Mouse (Mus musculus) lung, adult 2 months (tissue): ENCODE results near the gene Gas2l3. TPM values are rescaled to one million over a fixed set of nuclear protein-coding genes. Genes with fewer than 3 reads are reported as not detected.

Experiments
- DNase-seq: peaks from one replicate; pipeline ENCODE4 v3.0.0; 2022
- H3K4me1 ChIP-seq: fragments of 200-500 bp; 2 replicates; pipeline ENCODE4 v1.6.1; 2011; ENCODE audit warnings: low read length; ENCODE audit not compliant: control insufficient read depth, insufficient read depth
- H3K4me3 ChIP-seq: fragments of 200-500 bp; replicated peaks from 2 replicates; pipeline ENCODE3; 2011; ENCODE audit warnings: low read depth, mild to moderate bottlenecking, control low read depth, low read length; ENCODE audit errors: extremely low read depth
- CTCF ChIP-seq: fragments of 200-500 bp; IDR thresholded peaks from 2 replicates; pipeline ENCODE4 v1.5.1; 2011; ENCODE audit warnings: mild to moderate bottlenecking, low read length, control low read depth; ENCODE audit not compliant: insufficient read depth
- POLR2A ChIP-seq: fragments of 200-500 bp; IDR thresholded peaks from 2 replicates; pipeline ENCODE4 v1.6.1; 2011; ENCODE audit warnings: low read depth, mild to moderate bottlenecking, control low read depth, low read length, borderline replicate concordance; ENCODE audit errors: extremely low read depth
- WGBS: fragments of 180-500 bp; shearing (Covaris S2); methylation state at CpG from one replicate; pipeline ENCODE4 v1.1.7; 2018; 5-methylcytosine and 5-hydroxymethylcytosine counted together
- polyA plus RNA-seq: library from polyadenylated mRNA; depleted of rRNA; stranded (reverse); fragments of >200 nt; gene quantifications from 2 replicates; pipeline ENCODE4 v1.2.3, GENCODE M21; 2012; rRNA removed

Gas2l3 gene
- polyA plus RNA-seq, 1 experiment, result 0.49 TPM

- peak; percentile 5 for DNase-seq
- no peak overlapping the region for H3K4me3 ChIP-seq
- 78% methylated on average over 19 of the region's 19 CpGs for WGBS
- TF ChIP-seq POLR2A (no peak), CTCF (no peak)
- H3K4me1 ChIP-seq, result no peaks in the 10 kb centered on the region
These were observed 43.0 kb downstream of the Gas2l3 start for GRCm38 (mm10) chr10:89400674-89401336.

- no peak for DNase-seq
- Histone ChIP-seq H3K4me3 (no peak overlapping the region), H3K4me1 (no peaks in the 10 kb centered on the region)
- 7% methylated on average over 7 of the region's 7 CpGs for WGBS
- TF ChIP-seq CTCF (peak; percentile 24; the same call in 1 of the 2 replicates), POLR2A (no peak)
These were observed 47.9 kb downstream of the Gas2l3 start for GRCm38 (mm10) chr10:89395823-89396222.

- Histone ChIP-seq H3K4me3 (no peak overlapping the region), H3K4me1 (no peaks in the 10 kb centered on the region)
- WGBS, result 26% methylated on average over 7 of the region's 7 CpGs
- TF ChIP-seq CTCF, result no peak
- TF ChIP-seq POLR2A, result no peak
- no peak for DNase-seq
These were observed 48.4 kb downstream of the Gas2l3 start for GRCm38 (mm10) chr10:89395321-89395720.

GRCm38 (mm10) chr10:89392687-89393086 is 51.1 kb downstream of the Gas2l3 start:
- WGBS, result 55% methylated on average over 4 of the region's 4 CpGs
- H3K4me3 ChIP-seq, result no peak overlapping the region
- TF ChIP-seq CTCF (no peak), POLR2A (no peak)
- no peak for DNase-seq
- H3K4me1 ChIP-seq, result no peaks in the 10 kb centered on the region

GRCm38 (mm10) chr10:89391571-89392163 is 52.1 kb downstream of the Gas2l3 start:
- H3K4me3 ChIP-seq, result no peak overlapping the region
- no peaks in the 10 kb centered on the region for H3K4me1 ChIP-seq
- DNase-seq, result no peak
- no peak for TF ChIP-seq CTCF
- TF ChIP-seq POLR2A, result no peak
- 88% methylated on average over 4 of the region's 4 CpGs for WGBS

GRCm38 (mm10) chr10:89386461-89386860 is 57.3 kb downstream of the Gas2l3 start:
- TF ChIP-seq CTCF (no peak), POLR2A (no peak)
- no peak for DNase-seq
- 77% methylated on average over 3 of the region's 3 CpGs for WGBS
- H3K4me1 ChIP-seq, result no peaks in the 10 kb centered on the region
- no peak overlapping the region for H3K4me3 ChIP-seq

GRCm38 (mm10) chr10:89383462-89383861 is 60.3 kb downstream of the Gas2l3 start:
- Histone ChIP-seq H3K4me3 (no peak overlapping the region), H3K4me1 (no peaks in the 10 kb centered on the region)
- DNase-seq, result peak; percentile 54
- TF ChIP-seq POLR2A (no peak), CTCF (peak; percentile 90)
- 5% methylated on average over 5 of the region's 5 CpGs for WGBS

GRCm38 (mm10) chr10:89377750-89378149 is 66.0 kb downstream of the Gas2l3 start:
- TF ChIP-seq CTCF, result no peak
- TF ChIP-seq POLR2A, result no peak
- 56% methylated on average over 4 of the region's 4 CpGs for WGBS
- H3K4me3 ChIP-seq, result no peak overlapping the region
- no peak for DNase-seq
- H3K4me1 ChIP-seq, result no peaks in the 10 kb centered on the region

- WGBS, result 25% methylated on average over 1 of the region's 1 CpGs
- TF ChIP-seq POLR2A (no peak), CTCF (no peak)
- no peak for DNase-seq
These were observed 73.7 kb downstream of the Gas2l3 start for GRCm38 (mm10) chr10:89370051-89370450.

GRCm38 (mm10) chr10:89358933-89359332 is 84.8 kb downstream of the Gas2l3 start:
- WGBS, result 53% methylated on average over 3 of the region's 3 CpGs
- TF ChIP-seq CTCF, result no peak
- no peak for TF ChIP-seq POLR2A

More at GRCm38 (mm10) chr10:89370051-89370450, 73.7 kb downstream of the Gas2l3 start:
- H3K4me1 ChIP-seq, result no peaks in the 10 kb centered on the region
- H3K4me3 ChIP-seq, result no peak overlapping the region

More at GRCm38 (mm10) chr10:89358933-89359332, 84.8 kb downstream of the Gas2l3 start:
- no peak for DNase-seq
- Histone ChIP-seq H3K4me3 (no peak overlapping the region), H3K4me1 (no peaks in the 10 kb centered on the region)

Other genes starting within 250 kb of the Gas2l3 start
- 0.12 and 0.27 TPM in 2 replicates for gene Ano4, start 99.2 kb downstream of the Gas2l3 start, polyA plus RNA-seq
- gene Nr1h4, start 89.6 kb upstream of the Gas2l3 start, polyA plus RNA-seq, result 0.19 and 0.25 TPM in 2 replicates
- gene Slc17a8, start 177.3 kb upstream of the Gas2l3 start, polyA plus RNA-seq, result not detected in 2 replicates
- 10.6 and 16.0 TPM in 2 replicates for gene Scyl2, start 242.3 kb upstream of the Gas2l3 start, polyA plus RNA-seq